Mouse (Mus musculus) CD4-positive helper T cell, adult 2 months (primary cell): Measurements from ENCODE around the gene Bloc1s5.
"Not testable (repeated sequence)": the region's sequence is repeated elsewhere in the genome, so short reads cannot be mapped to it uniquely, and the experiment has no call there.

Experiments
- DNase-seq: peaks from one replicate; pipeline ENCODE4 v3.0.0-alpha.2; 2012; ENCODE audit warnings: low read depth, missing footprints, low spot score

Gene Bloc1s5

GRCm38 (mm10) chr13:38618001-38618630 lies 16.8 kb downstream of the Bloc1s5 start:
- not testable (repeated sequence) for DNase-seq

DNA sequence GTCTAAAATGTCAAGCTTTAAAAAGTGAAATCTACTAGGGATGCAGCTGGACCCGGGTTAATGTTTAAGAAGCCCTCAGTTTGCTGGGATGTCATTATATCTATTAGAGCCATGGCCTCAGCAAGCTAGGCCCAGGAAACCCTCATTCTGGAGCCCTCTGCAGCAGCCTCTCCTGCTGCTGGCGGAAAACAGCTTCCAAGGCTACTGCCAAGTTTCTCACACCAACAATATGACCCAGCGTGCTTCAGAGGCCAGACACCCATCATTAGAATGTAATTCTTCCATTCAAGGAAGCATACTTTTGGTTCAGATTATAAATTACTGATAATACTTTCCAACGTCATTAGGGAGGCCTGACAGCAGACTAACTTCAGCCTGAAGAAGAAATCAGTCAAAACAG lies 18.0 kb downstream of the Bloc1s5 start:
- no peak for DNase-seq

- DNase-seq, result no peak
These were observed 19.3 kb downstream of the Bloc1s5 start for GRCm38 (mm10) chr13:38615656-38616055.

GRCm38 (mm10) chr13:38614298-38614697 lies 20.6 kb downstream of the Bloc1s5 start:
- no peak for DNase-seq

DNA sequence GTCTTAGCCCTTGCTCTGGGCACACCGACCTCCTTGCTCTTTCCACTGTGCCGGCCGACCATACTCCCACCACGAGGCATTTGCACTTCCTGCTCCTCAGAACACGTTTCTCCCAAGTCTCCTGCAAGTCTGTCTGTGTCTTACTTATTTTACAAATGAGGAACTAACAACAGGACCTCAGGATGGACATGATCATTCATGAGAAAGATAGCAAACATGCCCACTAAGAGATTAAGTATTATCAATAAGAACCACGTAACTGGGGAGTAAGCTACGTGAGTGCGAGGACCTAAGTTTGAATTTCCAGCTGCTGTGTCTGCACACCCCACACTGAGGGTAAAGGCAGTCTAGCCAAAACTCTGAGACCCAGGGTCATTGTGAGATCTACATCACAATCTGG lies 21.3 kb downstream of the Bloc1s5 start:
- no peak for DNase-seq

- no peak for DNase-seq
These were observed 22.3 kb downstream of the Bloc1s5 start for GRCm38 (mm10) chr13:38612608-38613007.

GRCm38 (mm10) chr13:38612179-38612578 lies 22.7 kb downstream of the Bloc1s5 start:
- no peak for DNase-seq

- no peak for DNase-seq
These were observed 24.6 kb downstream of the Bloc1s5 start for GRCm38 (mm10) chr13:38610336-38610735.

DNA sequence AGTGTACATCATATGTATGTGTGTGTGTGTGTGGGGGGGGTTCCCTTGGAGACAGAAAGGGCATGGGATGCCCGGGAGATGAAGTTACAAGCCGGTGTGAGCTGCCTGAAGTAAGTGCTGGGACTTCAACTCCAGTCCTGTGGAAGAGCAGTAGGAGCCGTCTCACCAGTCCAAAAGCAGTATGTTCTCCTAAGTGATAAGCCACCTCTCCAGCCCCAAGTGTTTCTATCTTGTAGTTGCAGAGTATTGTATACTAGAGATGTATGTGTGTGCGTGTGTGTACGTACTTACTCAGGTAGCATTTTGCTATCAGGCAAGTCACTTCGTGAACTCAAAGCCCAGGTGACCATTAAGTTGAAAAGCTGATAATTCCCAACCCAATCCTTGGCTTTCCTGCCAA lies 27.8 kb downstream of the Bloc1s5 start:
- DNase-seq, result no peak

GRCm38 (mm10) chr13:38605353-38605752 lies 29.6 kb downstream of the Bloc1s5 start:
- DNase-seq, result no peak

DNA sequence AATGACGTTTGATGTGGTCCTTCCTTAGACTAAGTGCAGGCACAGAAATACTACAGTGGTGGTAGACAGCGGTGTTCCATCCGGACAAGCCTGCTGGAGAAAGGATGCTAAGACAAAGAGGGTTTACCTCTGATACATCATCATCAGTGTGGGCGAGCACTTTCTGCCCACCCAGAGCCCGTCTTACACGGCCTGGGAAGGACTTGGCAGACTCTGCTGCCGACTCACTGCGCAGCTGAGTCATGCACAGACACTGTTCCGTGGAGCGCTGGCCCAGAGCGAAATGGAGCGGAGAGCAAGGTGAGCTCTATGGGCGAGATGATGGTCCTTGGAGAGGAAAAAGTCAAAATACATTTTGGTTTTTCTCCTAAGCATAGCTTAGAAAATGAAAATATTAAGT lies 31.9 kb downstream of the Bloc1s5 start:
- no peak for DNase-seq

DNA sequence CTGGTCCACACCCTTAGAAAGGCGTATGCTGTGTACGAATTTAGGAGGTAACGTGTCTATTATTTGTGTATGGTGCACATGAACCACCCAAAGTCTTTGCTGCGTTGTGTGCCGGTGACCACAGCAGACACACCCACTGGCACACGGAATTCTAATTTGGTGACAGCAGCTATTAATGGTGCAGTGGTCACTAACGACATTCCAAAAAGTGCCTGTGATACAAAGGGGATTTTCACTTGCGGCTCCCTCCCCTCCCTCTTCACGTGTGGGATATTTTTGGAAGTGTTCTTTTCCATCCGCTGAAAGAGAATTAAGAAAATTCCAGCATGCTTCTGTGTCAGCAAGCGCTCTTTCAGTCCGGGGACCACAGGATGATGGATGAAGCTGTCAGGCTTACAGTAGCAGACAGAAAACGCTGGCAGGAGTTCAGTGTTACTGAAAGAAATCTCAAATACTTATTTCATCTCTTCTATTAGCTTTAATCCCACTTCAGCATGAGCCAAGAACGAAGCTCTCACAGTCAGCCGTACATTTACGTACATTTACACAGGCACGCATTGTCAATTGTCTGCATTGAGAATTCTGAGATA lies 32.6 kb downstream of the Bloc1s5 start:
- no peak for DNase-seq

DNA sequence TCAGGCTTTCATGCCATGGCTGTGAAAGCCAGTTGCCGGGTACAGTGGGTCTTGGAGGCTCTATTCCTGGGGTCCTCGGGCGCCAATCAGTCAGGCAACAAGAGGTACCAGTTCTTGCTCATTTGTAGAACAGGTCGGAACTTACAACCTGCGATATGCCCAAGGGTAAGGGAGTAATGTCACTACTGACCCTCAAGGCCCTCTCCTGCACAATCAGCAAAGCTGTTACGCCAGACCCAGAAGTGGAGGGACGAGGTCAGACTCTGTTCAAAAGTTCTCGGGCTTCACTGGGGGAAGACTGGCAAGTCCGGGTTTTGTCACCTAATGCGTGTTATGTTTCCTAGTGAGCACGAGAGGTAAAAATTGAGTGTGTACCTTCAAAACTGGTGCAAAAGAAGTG lies 34.1 kb downstream of the Bloc1s5 start:
- DNase-seq, result no peak

DNA sequence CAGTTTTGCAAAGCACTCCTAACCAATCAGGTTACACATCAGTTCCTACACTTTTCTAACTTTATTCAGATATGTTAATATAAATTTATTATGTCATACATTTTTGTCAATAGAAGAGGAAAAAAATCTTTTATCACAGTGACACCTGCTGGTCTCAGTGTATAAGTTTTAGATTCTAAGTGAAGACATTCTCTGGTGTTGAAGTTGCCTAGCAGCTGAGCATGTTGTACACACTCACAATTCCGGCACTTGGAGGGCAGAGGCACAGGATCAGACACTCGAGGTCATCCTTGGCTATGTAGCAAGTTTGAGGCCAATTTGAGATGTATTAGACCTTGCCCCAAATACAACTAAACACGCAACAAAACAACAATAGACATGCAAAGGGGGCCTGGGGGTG lies 37.8 kb downstream of the Bloc1s5 start:
- DNase-seq, result no peak

DNA sequence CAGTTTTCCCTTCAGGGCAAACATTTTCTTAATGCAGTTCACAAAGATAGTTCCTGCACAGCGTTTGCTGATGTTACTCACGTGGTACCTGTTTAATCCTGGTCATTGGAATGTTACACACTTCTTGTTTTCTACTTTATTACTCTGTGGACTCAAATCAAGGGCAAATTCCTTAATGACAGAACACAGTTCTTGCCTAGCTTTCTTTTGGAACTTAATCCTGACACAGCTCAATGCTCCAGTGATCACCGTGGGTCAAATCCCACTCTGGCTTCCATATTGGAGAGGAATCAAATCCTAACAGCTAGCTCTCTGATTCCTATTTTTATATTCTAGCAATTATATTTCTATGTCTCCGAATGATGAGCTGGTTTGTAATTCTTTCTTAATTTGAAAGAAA lies 38.4 kb downstream of the Bloc1s5 start:
- no peak for DNase-seq

DNA sequence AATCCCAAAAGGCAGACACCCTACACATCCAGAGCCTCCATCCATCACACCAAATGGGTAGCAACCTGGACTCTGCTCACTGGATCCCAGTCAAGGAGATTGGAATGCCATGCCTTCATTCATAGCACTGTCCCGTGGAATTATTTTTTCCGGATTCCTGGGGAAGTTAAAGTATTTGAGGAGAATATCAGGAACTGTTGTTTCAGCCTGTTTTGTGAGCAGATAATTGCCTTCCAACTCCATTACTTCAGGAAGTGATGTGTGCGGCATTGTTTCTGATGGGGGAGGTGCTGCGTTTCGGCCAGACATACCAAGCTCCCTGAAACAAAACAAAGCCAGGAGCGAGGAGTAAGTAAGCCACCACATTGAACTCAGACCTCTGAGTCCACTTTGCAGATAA lies 41.8 kb downstream of the Bloc1s5 start:
- DNase-seq, result no peak

DNA sequence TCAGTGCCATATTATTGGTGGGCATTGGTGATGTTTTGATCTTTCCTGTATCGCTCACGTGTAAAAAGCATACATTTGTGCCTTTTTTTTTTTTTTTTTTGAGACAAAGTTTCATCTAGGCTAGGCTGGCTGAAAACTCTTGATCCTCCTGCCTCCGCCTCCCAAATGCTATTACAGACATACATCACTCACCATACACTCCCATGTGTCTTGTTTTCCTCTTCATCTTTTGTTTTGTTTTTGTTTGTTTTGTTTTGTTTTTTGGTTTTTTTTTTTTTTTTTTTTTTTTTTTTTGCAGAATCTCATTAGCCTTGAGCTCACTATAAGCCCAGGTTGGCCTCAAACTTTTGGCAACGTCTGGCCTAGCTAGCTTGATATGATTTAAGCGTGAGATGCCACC lies 47.6 kb downstream of the Bloc1s5 start:
- no peak for DNase-seq

DNA sequence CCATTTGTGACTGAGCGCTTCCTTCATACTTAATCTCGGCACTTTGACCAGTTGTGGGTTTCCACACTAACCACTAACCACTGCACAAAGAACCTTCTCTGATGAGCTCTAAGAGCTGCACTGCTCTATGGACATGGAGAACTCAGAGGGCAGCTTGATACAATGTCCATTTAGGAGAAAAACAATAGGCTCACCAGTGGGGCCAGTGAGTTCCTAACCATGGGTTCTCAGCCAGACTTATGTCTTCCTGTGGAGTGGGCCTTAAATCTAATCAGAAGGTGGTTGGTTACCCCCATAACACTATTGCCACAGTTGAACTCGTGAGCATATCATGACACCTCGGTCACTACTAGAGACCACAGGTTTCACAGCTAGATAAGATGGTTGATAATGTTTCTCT lies 48.5 kb downstream of the Bloc1s5 start:
- DNase-seq, result no peak

DNA sequence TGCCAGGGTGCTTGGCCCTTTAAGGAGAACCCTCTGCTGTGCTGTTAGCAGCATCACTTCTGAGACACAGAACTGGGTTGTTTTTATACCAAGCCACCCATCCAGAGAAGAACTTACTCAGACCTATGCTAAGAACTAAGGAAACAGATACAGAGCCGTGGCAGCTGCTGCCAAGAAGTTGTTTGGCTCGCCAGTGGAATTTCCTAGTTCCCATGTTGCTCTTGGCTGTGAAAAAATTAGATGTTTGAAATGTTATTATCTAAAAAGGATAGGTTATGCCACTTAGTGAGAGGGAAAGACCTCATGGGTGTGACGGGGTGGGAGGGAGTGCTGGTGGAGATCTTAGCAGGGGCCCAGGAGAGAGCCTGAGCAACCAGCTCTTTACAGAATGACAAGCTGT lies 52.1 kb downstream of the Bloc1s5 start:
- DNase-seq, result no peak

DNA sequence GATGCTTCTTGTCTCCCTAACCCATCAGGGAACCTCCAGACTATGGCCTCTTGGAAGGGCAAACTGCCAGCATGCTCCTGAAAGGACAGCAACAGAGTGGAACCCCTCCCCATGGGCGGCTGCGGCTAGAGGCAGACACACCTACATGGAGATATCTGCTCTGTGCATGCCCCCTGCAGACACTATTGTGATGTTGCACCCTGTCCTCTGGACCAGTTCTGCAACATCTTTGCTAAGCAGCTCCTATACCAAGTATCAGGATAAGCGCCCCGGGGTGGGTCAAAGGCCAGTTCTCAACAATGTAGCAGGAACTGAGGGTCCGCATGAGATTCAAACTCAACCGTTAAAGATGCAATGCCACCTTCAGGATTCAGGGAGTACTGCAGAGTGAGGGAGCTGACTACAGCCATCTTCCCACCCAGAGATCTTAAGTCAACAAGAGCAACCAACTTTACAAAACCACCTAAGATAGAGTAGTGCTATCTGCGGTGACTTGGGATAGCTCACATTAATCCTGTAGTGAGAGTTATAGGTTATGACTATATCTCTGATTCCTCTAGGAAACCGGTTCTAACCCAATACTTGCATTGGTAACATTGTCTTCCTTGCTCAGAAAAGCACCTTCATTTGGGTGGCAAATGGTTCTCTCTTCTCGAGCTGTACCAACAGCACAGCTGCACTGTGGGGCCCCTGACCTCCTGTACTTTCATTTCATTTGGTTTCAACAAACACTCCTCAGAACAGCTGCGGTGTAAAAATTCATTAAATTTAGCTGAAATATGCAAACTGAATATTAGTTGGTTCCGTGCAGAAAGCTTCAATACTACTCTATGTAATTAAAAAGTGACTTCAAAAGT lies 54.1 kb downstream of the Bloc1s5 start:
- DNase-seq, result peak; percentile 41

DNA sequence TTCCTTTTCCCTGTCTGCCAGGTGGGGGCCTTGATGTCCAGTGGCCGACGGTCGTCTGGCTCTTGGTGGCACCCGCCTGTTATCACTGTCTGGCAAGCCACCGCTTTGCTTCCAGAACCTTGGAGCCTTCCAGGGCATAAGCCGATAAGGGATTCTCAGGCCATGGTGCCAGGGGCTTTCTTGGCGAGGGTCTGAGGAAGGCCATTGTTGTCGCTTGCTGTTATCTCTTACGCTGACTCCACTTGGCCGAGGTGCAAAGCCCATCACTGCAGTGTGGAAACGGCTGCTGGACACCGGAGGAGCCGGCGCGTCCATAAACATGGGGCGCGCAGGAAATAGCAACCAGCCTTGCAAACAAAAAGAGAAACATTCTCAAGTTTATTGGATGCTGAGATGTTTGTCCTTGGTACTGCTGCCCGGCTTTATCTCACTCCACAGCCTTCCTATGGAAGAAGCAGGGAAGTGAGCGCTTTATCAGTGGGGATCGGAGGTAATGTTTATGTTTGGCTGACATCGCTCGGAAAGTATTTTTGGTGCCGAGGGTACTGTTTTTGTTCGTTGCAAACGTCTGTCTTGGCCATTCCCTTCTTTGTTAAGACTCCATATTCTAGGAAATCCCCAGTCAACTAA lies 54.8 kb downstream of the Bloc1s5 start:
- DNase-seq, result no peak

DNA sequence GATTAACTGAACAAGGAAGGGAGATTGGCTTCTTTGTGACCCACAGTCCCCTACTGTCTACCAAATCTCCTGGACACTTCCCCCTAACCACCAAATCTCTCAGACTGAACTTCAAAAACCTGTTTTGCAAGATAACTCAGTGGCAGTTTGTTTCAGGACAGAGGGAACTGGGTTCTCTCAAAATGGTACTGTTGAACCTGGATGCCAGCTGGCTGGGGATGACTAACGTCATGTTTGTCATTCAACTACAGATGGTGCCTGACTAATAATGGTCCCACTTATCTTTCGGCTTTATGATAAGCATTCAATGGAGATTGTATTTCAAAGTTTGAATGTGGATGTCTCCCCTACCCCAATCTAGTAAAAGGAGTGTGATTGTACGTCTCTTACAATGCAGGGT lies 60.2 kb downstream of the Bloc1s5 start:
- DNase-seq, result no peak
